7 mouse cellular contexts compared by ENCODE assay signal in genomic region chr2:174858835-174859215, GRCm38 (mm10).
DNase-seq lines count a peak whose midpoint lies in the region; ATAC-seq and TF ChIP-seq lines count a peak whose summit lies in the region.

No protein-coding gene starts in this region.

- TF ChIP-seq EP300 in lung, postnatal 0 days (IDR thresholded peaks at IDR 0.05) = no peak

- H3K27ac ChIP-seq in lung, postnatal 0 days (ENCODE audit: low read length) = 0 out of 2 replicates have a peak overlapping the region, but pooled peaks have one; percentile 7
- H3K27ac ChIP-seq in forebrain, embryonic 16.5 days (ENCODE audit: low read length) = peak overlapping the region; percentile 71
- peak overlapping the region; percentile 63 for H3K27ac ChIP-seq in liver, embryonic 11.5 days (ENCODE audit: low read depth, low read length)

- ATAC-seq in lung, postnatal 0 days = no peak
- ATAC-seq in forebrain, embryonic 16.5 days = peak; percentile 51
- 0 out of 2 replicates have a peak, but pooled peaks have one; percentile 12 for ATAC-seq in liver, embryonic 11.5 days (replicated peaks; ENCODE audit: low FRiP score)
- no peak for ATAC-seq in CD4-positive, CD25-positive, alpha-beta regulatory T cell, adult 4 months

- no peaks in the 10 kb centered on the region for H3K9me3 ChIP-seq in lung, postnatal 0 days (ENCODE audit: low read length)
- no peaks in the 10 kb centered on the region for H3K9me3 ChIP-seq in forebrain, embryonic 16.5 days (ENCODE audit: control insufficient read depth, low read length)
- no peaks in the 10 kb centered on the region for H3K9me3 ChIP-seq in liver, embryonic 11.5 days (ENCODE audit: control insufficient read depth, low read length)

- WGBS in lung, postnatal 0 days = 35% methylated on average over 2 of the region's 2 CpGs
- 3% methylated on average over 2 of the region's 2 CpGs for WGBS in forebrain, embryonic 16.5 days
- WGBS in liver, embryonic 11.5 days = 24% methylated on average over 2 of the region's 2 CpGs

- no peak overlapping the region for H3K9ac ChIP-seq in lung, postnatal 0 days (replicated peaks; ENCODE audit: low read depth)
- peak overlapping the region; percentile 46 for H3K9ac ChIP-seq in forebrain, embryonic 16.5 days (replicated peaks; ENCODE audit: low read depth, low read length)
- no peak overlapping the region for H3K9ac ChIP-seq in liver, embryonic 11.5 days (ENCODE audit: low read depth, low read length)

- no peak overlapping the region for H3K4me3 ChIP-seq in lung, postnatal 0 days (ENCODE audit: low read depth, low read length)
- H3K4me3 ChIP-seq in forebrain, embryonic 16.5 days (replicated peaks; ENCODE audit: low read length) = no peak overlapping the region
- H3K4me3 ChIP-seq in liver, embryonic 11.5 days (ENCODE audit: low read depth, low read length) = no peak overlapping the region

- no peak for TF ChIP-seq CTCF in lung, postnatal 0 days (IDR thresholded peaks at IDR 0.05)

- H3K4me2 ChIP-seq in lung, postnatal 0 days (replicated peaks; ENCODE audit: low read depth, low read length) = no peak overlapping the region
- peak overlapping the region; percentile 35 for H3K4me2 ChIP-seq in forebrain, embryonic 16.5 days (ENCODE audit: low read length)
- no peak overlapping the region for H3K4me2 ChIP-seq in liver, embryonic 11.5 days

- DNase-seq in lung, postnatal 0 days (ENCODE audit: low spot score) = no peak
- no peak for DNase-seq in lung, postnatal 25 days (ENCODE audit: low spot score)
- DNase-seq in liver, embryonic 11.5 days (ENCODE audit: low spot score) = no peak
- peak; percentile 65 for DNase-seq in yolk sac, embryonic 10.5 days (ENCODE audit: low spot score)
- no peak for DNase-seq in urinary bladder, postnatal 36 days (ENCODE audit: low spot score in 2 of 2)

- no peaks in the 10 kb centered on the region for H3K36me3 ChIP-seq in lung, postnatal 0 days (ENCODE audit: insufficient read depth, low read length)
- H3K36me3 ChIP-seq in forebrain, embryonic 16.5 days (ENCODE audit: control insufficient read depth, insufficient read depth) = no peaks in the 10 kb centered on the region
- no peaks in the 10 kb centered on the region for H3K36me3 ChIP-seq in liver, embryonic 11.5 days (ENCODE audit: control insufficient read depth, insufficient read depth, low read length)

- H3K27me3 ChIP-seq in lung, postnatal 0 days (replicated peaks; ENCODE audit: insufficient read depth, low read length) = no peaks in the 10 kb centered on the region
- H3K27me3 ChIP-seq in forebrain, embryonic 16.5 days (replicated peaks; ENCODE audit: control insufficient read depth, insufficient read depth, low read length) = no peaks in the 10 kb centered on the region
- H3K27me3 ChIP-seq in liver, embryonic 11.5 days (replicated peaks; ENCODE audit: control insufficient read depth, insufficient read depth, low read length) = no peaks in the 10 kb centered on the region

- H3K4me1 ChIP-seq in lung, postnatal 0 days (ENCODE audit: insufficient read depth, low read depth, low read length) = 0 out of 2 replicates have a peak, but pooled peaks cover 3% of the 10 kb centered on the region
- peaks cover 10% of the 10 kb centered on the region for H3K4me1 ChIP-seq in forebrain, embryonic 16.5 days (replicated peaks; ENCODE audit: control insufficient read depth, insufficient read depth, low read length)
- no peaks in the 10 kb centered on the region for H3K4me1 ChIP-seq in liver, embryonic 11.5 days (replicated peaks; ENCODE audit: control insufficient read depth, insufficient read depth, low read length)

Comparison
In these comparisons a context has a peak if more than half of its experiments do, and no peak if none do; other contexts are left out.
1. ATAC-seq: peak in forebrain, embryonic 16.5 days (single experiment) and liver, embryonic 11.5 days (single experiment); none in lung, postnatal 0 days (single experiment) and CD4-positive, CD25-positive, alpha-beta regulatory T cell, adult 4 months (single experiment).
2. H3K27ac ChIP-seq: peak in every context shown above with its lines; median percentile 71 in forebrain, embryonic 16.5 days; 63 in liver, embryonic 11.5 days; 7 in lung, postnatal 0 days.